Mouse (Mus musculus) heart, embryonic 14.5 days (tissue): ENCODE measurements around the gene Rtn4rl2. TPM values are rescaled to one million over a fixed set of nuclear protein-coding genes. Genes with fewer than 3 reads are reported as not detected.

Experiments used
- ATAC-seq: fragments of 200-750 bp; cut with Nextera tagmentation; 2 replicates; pipeline ENCODE4 v1.8.0; 2017; ENCODE audit warnings: low read depth, moderate TSS enrichment; ENCODE audit not compliant: insufficient number of reproducible peaks, insufficient read depth, low FRiP score
- H3K27ac ChIP-seq, 2 experiments: fragments of 200-500 bp in 1 of 2; fragments of 300-500 bp in 1 of 2; sonication (generic) in 1 of 2; replicated peaks in 1 of 2; 2 replicates each; pipeline ENCODE4 v1.5.1; 2012 to 2014; ENCODE audit warnings: low read depth in 2 of 2, low read length in 2 of 2, control low read depth in 1 of 2, mild to moderate bottlenecking in 1 of 2, mixed read lengths in 1 of 2; ENCODE audit not compliant: control insufficient read depth in 1 of 2, insufficient read depth in 1 of 2
- H3K27me3 ChIP-seq: fragments of 300-500 bp; sonication (generic); 2 replicates; pipeline ENCODE4 v1.6.1; 2014; ENCODE audit warnings: mild to moderate bottlenecking, low read length, control low read depth; ENCODE audit not compliant: control insufficient read depth, insufficient read depth
- H3K36me3 ChIP-seq: fragments of 300-500 bp; sonication (generic); 2 replicates; pipeline ENCODE4 v1.6.1; 2014; ENCODE audit warnings: mild to moderate bottlenecking, control low read depth, low read length, mixed read lengths; ENCODE audit not compliant: control insufficient read depth, insufficient read depth
- H3K4me1 ChIP-seq, 2 experiments: fragments of 200-500 bp in 1 of 2; fragments of 300-500 bp in 1 of 2; sonication (generic) in 1 of 2; 2 replicates each; pipeline ENCODE4 v1.6.1; 2012 to 2014; ENCODE audit warnings: low read length in 2 of 2, control low read depth in 1 of 2, mixed read lengths in 1 of 2; ENCODE audit not compliant: control insufficient read depth in 2 of 2, insufficient read depth in 2 of 2
- H3K4me2 ChIP-seq: fragments of 300-500 bp; sonication (generic); 2 replicates; pipeline ENCODE4 v1.6.1; 2014; ENCODE audit warnings: mild to moderate bottlenecking, low read length
- H3K4me3 ChIP-seq, 2 experiments: fragments of 200-500 bp in 1 of 2; fragments of 300-500 bp in 1 of 2; sonication (generic) in 1 of 2; 2 replicates each; pipeline ENCODE4 v1.5.1; 2012 to 2014; ENCODE audit warnings: low read length in 2 of 2, mild to moderate bottlenecking in 2 of 2, control low read depth in 1 of 2, low read depth in 1 of 2, moderate library complexity in 1 of 2; ENCODE audit not compliant: control insufficient read depth in 1 of 2, insufficient read depth in 1 of 2
- H3K9ac ChIP-seq: fragments of 300-500 bp; sonication (generic); 2 replicates; pipeline ENCODE4 v1.6.1; 2014; ENCODE audit warnings: mild to moderate bottlenecking, low read length
- H3K9me3 ChIP-seq: fragments of 300-500 bp; sonication (generic); 2 replicates; pipeline ENCODE4 v1.6.1; 2016; ENCODE audit warnings: low read length, control low read depth; ENCODE audit not compliant: control insufficient read depth
- WGBS: fragments of 180-500 bp; shearing (Covaris S2); extraction: QIAGEN DNeasy Blood & Tissue Kit; methylation state at CpG from one replicate; pipeline ENCODE4 v1.1.7; 2014; 5-methylcytosine and 5-hydroxymethylcytosine counted together
- microRNA-seq: library from miRNA; unstranded; fragments of <30 nt; microRNA quantifications from one replicate; pipeline ENCODE4, GENCODE M21; 2016
- polyA plus RNA-seq: library from polyadenylated mRNA; unstranded; fragments of >200 nt; fragmentation: Nextera tagmentation; extraction: Ambion mirVana; gene quantifications from 2 replicates; pipeline ENCODE4 v1.2.1, GENCODE M21; 2014

Gene Rtn4rl2
- polyA plus RNA-seq, 1 experiment from 2014 or later: 2.2 TPM

- ATAC-seq: peak; percentile 53; the same call in 1 of the 2 replicates
- no peak overlapping the region for H3K4me2 ChIP-seq
- H3K4me1 ChIP-seq: peaks cover 0 to 11% of the 10 kb centered on the region in 2 experiments; a peak in 1 of 4 replicates
- no peak overlapping the region for H3K4me3 ChIP-seq
- H3K27me3 ChIP-seq: no peaks in the 10 kb centered on the region
- 0 out of 4 replicates have a peak overlapping the region, but pooled peaks of 1 of the 2 experiments have one; percentile 19 for H3K27ac ChIP-seq
- WGBS: 31% methylated on average over 10 of the region's 10 CpGs
- no peaks in the 10 kb centered on the region for H3K9me3 ChIP-seq
- no peak overlapping the region; the same call in 1 of the 2 replicates for H3K9ac ChIP-seq
- H3K36me3 ChIP-seq: peaks cover 23% of the 10 kb centered on the region
These were observed 54.7 kb downstream of the Rtn4rl2 start for GRCm38 (mm10) chr2:84831666-84832391.

GRCm38 (mm10) chr2:84827283-84827920 lies 59.1 kb downstream of the Rtn4rl2 start:
- Histone ChIP-seq H3K4me2 (peak overlapping the region; percentile 92), H3K27ac (peak overlapping the region; percentile 63 to 84), H3K9ac (peak overlapping the region; percentile 84), H3K9me3 (no peaks in the 10 kb centered on the region), H3K27me3 (no peaks in the 10 kb centered on the region), H3K36me3 (peaks cover 23% of the 10 kb centered on the region), H3K4me3 (peak overlapping the region; percentile 65 to 85), H3K4me1 (peaks cover 5 to 20% of the 10 kb centered on the region in 2 experiments; a peak in 3 of 4 replicates)
- WGBS: under 1% methylated on average over 29 of the region's 29 CpGs
- ATAC-seq: peak; percentile 6; the same call in 1 of the 2 replicates

- peaks cover 6 to 13% of the 10 kb centered on the region in 2 experiments for H3K4me1 ChIP-seq
- H3K4me2 ChIP-seq: peak within 1 kb of the TSS; percentile 92
- under 1% methylated on average over 34 of the region's 34 CpGs for WGBS
- no peaks in the 10 kb centered on the region for H3K9me3 ChIP-seq
- H3K27me3 ChIP-seq: no peaks in the 10 kb centered on the region
- peaks cover 23% of the 10 kb centered on the region for H3K36me3 ChIP-seq
- peak; percentile 86 for ATAC-seq
- H3K27ac ChIP-seq: peak within 1 kb of the TSS; percentile 63 to 84
- peak within 1 kb of the TSS; percentile 65 to 85 for H3K4me3 ChIP-seq
- peak within 1 kb of the TSS; percentile 84 for H3K9ac ChIP-seq
These were observed 59.8 kb downstream of the Rtn4rl2 start, which contains the start of gene Timm10 for GRCm38 (mm10) chr2:84826488-84827282. Gene Timm10, plus strand, starts transcription at chr2:84826997.

GRCm38 (mm10) chr2:84823237-84823636 lies 63.3 kb downstream of the Rtn4rl2 start:
- Histone ChIP-seq H3K9me3 (no peaks in the 10 kb centered on the region), H3K4me2 (no peak overlapping the region), H3K36me3 (no peaks in the 10 kb centered on the region), H3K9ac (no peak overlapping the region), H3K27ac (no peak overlapping the region), H3K27me3 (no peaks in the 10 kb centered on the region), H3K4me3 (no peak overlapping the region), H3K4me1 (peaks cover 15 to 24% of the 10 kb centered on the region in 2 experiments)
- no peak for ATAC-seq
- WGBS: 14% methylated on average over 2 of the region's 2 CpGs

DNA sequence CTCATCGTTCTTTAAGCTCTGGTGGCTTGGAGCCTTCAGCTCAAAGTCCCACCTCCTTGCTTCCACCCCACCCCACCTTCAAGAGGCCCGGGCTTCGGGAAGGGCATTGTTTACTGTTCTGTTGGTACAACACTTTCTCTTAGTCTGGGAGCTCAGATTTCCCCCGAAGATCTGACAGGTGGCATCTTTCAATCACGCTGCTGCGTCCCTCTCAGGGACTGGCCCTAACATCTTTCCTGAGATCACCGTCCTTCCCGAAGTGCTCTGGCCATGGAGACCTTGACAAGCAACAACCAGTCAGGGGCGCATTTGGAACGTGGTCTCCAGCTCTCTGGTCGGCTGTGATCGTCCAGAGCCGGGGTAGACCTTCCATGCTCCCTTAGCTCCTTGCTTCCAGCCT lies 64.0 kb downstream of the Rtn4rl2 start, which contains the start of gene Smtnl1:
Smtnl1 (minus strand) TSS at position 101 of the 400 bp plus-strand sequence.
- H3K27ac ChIP-seq: peak within 1 kb of the TSS in 1 of 2 experiments; percentile 15; a peak in 1 of 4 replicates
- H3K36me3 ChIP-seq: no peaks in the 10 kb centered on the region
- H3K4me1 ChIP-seq: peaks cover 15 to 21% of the 10 kb centered on the region in 2 experiments
- no peak within 1 kb of the TSS for H3K4me3 ChIP-seq
- H3K27me3 ChIP-seq: no peaks in the 10 kb centered on the region
- no peak within 1 kb of the TSS for H3K9ac ChIP-seq
- ATAC-seq: no peak
- no peaks in the 10 kb centered on the region for H3K9me3 ChIP-seq
- WGBS: 54% methylated on average over 13 of the region's 13 CpGs
- no peak within 1 kb of the TSS for H3K4me2 ChIP-seq

Small RNA genes within 50 kb of the gene (microRNA-seq; reads per million reads assigned to microRNA genes)
- not detected for gene Gm24332

Other genes starting within 250 kb of the Rtn4rl2 start
- 65.2 and 68.5 TPM in 2 replicates for gene Ctnnd1, start 235.9 kb downstream of the Rtn4rl2 start, polyA plus RNA-seq
- gene Btbd18, start 227.6 kb downstream of the Rtn4rl2 start, polyA plus RNA-seq: 0.11 and 0.15 TPM in 2 replicates
- 248 and 271 TPM in 2 replicates for gene Selenoh, start 215.9 kb downstream of the Rtn4rl2 start, polyA plus RNA-seq
- gene Gm28635, start 208.7 kb downstream of the Rtn4rl2 start, polyA plus RNA-seq: not detected in 2 replicates
- gene Med19, start 208.3 kb downstream of the Rtn4rl2 start, polyA plus RNA-seq: 26.6 and 28.2 TPM in 2 replicates
- gene Tmx2, start 207.6 kb downstream of the Rtn4rl2 start, polyA plus RNA-seq: 161 and 193 TPM in 2 replicates
- 26.4 and 27.1 TPM in 2 replicates for gene Zdhhc5, start 171.5 kb downstream of the Rtn4rl2 start, polyA plus RNA-seq
- 14.3 and 16.9 TPM in 2 replicates for gene Clp1, start 159.4 kb downstream of the Rtn4rl2 start, polyA plus RNA-seq
- gene Ypel4, start 152.7 kb downstream of the Rtn4rl2 start, polyA plus RNA-seq: 3.5 and 4.5 TPM in 2 replicates
- gene Gm19426, start 143.1 kb downstream of the Rtn4rl2 start, polyA plus RNA-seq: 4.4 and 4.5 TPM in 2 replicates
- gene Serping1, start 111.3 kb downstream of the Rtn4rl2 start, polyA plus RNA-seq: 37.9 and 46.6 TPM in 2 replicates
- 59.4 and 82.6 TPM in 2 replicates for gene Ube2l6, start 87.9 kb downstream of the Rtn4rl2 start, polyA plus RNA-seq
- 0.11 and 0.19 TPM in 2 replicates for gene Smtnl1, start 64.1 kb downstream of the Rtn4rl2 start, polyA plus RNA-seq
- 90.3 and 94.1 TPM in 2 replicates for gene Timm10, start 59.7 kb downstream of the Rtn4rl2 start, polyA plus RNA-seq
- 9.2 and 10.5 TPM in 2 replicates for gene Slc43a1, start 47.9 kb downstream of the Rtn4rl2 start, polyA plus RNA-seq
- gene Slc43a3, start 49.9 kb upstream of the Rtn4rl2 start, polyA plus RNA-seq: 33.7 and 34.2 TPM in 2 replicates
- 0.58 TPM in 1 of 2 replicates, not detected in the other for gene Prg2, start 93.8 kb upstream of the Rtn4rl2 start, polyA plus RNA-seq
- gene Prg3, start 101.5 kb upstream of the Rtn4rl2 start, polyA plus RNA-seq: not detected in 2 replicates
- 124 and 130 TPM in 2 replicates for gene Ssrp1, start 150.5 kb upstream of the Rtn4rl2 start, polyA plus RNA-seq
- 0.69 TPM in 1 of 2 replicates, not detected in the other for gene P2rx3, start 150.8 kb upstream of the Rtn4rl2 start, polyA plus RNA-seq
- 7.3 and 7.7 TPM in 2 replicates for gene Tnks1bp1, start 161.3 kb upstream of the Rtn4rl2 start, polyA plus RNA-seq
- gene Aplnr, start 249.5 kb upstream of the Rtn4rl2 start, polyA plus RNA-seq: 26.2 and 26.8 TPM in 2 replicates